Mouse (Mus musculus): ENCODE data around the gene Leap2.

DNA sequence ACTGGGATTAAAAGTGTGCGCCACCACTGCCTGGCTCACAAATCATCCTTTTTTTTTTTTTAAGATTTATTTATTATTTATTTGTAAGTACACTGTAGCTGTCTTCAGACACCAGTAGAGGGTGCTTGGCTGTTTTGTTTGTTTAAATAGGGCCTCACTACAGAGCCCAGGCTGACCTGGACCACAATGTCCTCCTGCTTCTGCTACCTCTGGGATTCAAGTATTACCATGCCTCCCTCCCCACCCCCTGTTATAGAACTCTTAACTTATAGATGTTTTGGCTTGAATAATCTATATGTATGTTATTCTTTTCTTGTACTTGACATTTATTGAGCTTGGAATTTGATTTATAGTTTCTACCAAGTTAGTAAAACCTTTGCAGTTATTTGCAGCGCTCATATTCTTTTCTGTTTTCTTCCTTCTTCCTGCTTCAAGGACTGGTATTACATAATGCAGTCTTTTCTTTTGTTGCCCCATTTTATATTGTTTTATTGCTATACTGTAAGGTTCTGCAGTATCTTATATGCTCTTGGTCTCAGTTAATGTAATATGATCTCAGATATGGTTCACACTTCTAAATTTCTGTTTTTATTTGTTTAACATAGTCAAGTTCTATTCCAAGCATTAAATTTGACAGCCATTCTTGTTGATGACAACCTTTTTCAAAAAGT is 39.1 kb downstream of the Leap2 start:
- TF ChIP-seq POLR2A (IDR thresholded peaks at IDR 0.05; ENCODE audit: control insufficient read depth in 1 of 2, insufficient read depth in 1 of 2, low read depth in 1 of 2, low read length in 2 of 2, poor library complexity in 1 of 2) (no peak), BHLHE40 (IDR thresholded peaks at IDR 0.05; ENCODE audit: borderline replicate concordance, low read depth, low read length) (no peak), E2F4 (IDR thresholded peaks at IDR 0.05; ENCODE audit: borderline replicate concordance, low read depth, low read length) (no peak)
